Mouse (Mus musculus): ENCODE results near the gene Anapc10.

DNA sequence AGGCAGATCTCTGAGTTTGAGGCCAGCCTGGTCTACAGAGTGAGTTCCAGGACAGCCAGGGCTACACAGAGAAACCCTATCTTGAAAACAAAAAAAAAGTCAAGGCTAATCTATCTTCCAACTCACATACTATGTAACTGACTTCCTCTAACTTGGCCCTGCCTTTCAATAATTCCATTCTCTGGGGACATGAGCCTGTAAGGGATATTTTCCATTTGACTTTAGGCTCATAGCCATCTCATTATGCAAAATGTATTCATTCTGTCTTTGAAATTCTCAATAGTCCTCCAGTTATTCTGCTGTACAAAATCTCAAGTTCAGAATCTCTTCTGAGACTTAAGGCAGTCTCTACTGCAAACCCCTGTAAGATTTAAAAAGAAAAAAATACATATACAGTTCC lies 9.9 kb downstream of the Anapc10 start:
- TF ChIP-seq POLR2A (IDR thresholded peaks at IDR 0.05; ENCODE audit: insufficient read depth, low read depth, low read length): no peak
- TF ChIP-seq CTCF (IDR thresholded peaks at IDR 0.05): no peak

All from heart, adult 2 months (tissue).